Mouse (Mus musculus): ENCODE data around the gene Cacna1b.

DNA sequence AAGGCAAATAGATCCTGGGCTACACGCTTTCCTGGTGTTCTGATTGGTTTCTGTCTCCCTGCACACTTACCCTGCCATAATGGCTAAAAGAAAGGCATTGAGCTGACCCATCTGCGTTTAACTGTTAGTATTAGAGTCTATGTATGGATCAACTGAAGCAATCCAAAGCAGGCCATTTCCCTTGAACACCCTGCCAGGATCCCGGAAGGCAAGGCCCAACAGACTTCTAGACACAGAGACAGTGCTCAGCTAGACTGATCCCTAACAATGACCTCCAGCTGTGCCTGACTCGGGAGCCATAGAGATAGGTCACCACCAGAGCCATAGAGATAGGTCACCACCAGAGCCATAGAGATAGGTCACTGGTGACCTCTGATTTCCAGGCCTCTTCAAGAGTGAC, 84.8 kb downstream of the Cacna1b start:
- TF ChIP-seq CTCF (IDR thresholded peaks at IDR 0.05; ENCODE audit: low read depth) (no peak), EP300 (IDR thresholded peaks at IDR 0.05; ENCODE audit: low read depth) (no peak)
